Mouse (Mus musculus) E14TG2a.4 (cell line): ENCODE data around the gene Cnfn.

Source experiments
- CTCF ChIP-seq: conservative IDR thresholded peaks from 2 replicates; pipeline ENCODE4 v1.5.1; 2014; ENCODE audit warnings: low read length
- NANOG ChIP-seq: IDR thresholded peaks from 2 replicates; pipeline ENCODE4 v1.6.1; 2014; ENCODE audit warnings: borderline replicate concordance, low read length, mixed read lengths

GRCm38 (mm10) chr7:25391856-25392453 is 22.4 kb upstream of the Cnfn start:
- TF ChIP-seq CTCF = no peak
- no peak for TF ChIP-seq NANOG
